Mouse (Mus musculus) lung, adult 2 months (tissue): Measurements from ENCODE around the gene Gm4450. TPM values are rescaled to one million over a fixed set of nuclear protein-coding genes. Genes with fewer than 3 reads are reported as not detected.
"Not testable (repeated sequence)": the region's sequence is repeated elsewhere in the genome, so short reads cannot be mapped to it uniquely, and the experiment has no call there.

ENCODE experiments used
- DNase-seq: peaks from one replicate; pipeline ENCODE4 v3.0.0; 2022
- H3K4me1 ChIP-seq: fragments of 200-500 bp; 2 replicates; pipeline ENCODE4 v1.6.1; 2011; ENCODE audit warnings: low read length; ENCODE audit not compliant: control insufficient read depth, insufficient read depth
- H3K4me3 ChIP-seq: fragments of 200-500 bp; replicated peaks from 2 replicates; pipeline ENCODE3; 2011; ENCODE audit warnings: low read depth, mild to moderate bottlenecking, control low read depth, low read length; ENCODE audit errors: extremely low read depth
- WGBS: fragments of 180-500 bp; shearing (Covaris S2); methylation state at CpG from one replicate; pipeline ENCODE4 v1.1.7; 2018; 5-methylcytosine and 5-hydroxymethylcytosine counted together
- polyA plus RNA-seq: library from polyadenylated mRNA; depleted of rRNA; stranded (reverse); fragments of >200 nt; gene quantifications from 2 replicates; pipeline ENCODE4 v1.2.3, GENCODE M21; 2012; rRNA removed

Gene Gm4450
- not detected in 2 replicates for polyA plus RNA-seq

- H3K4me3 ChIP-seq, DNase-seq, H3K4me1 ChIP-seq: not testable (repeated sequence)
- WGBS, result 67% methylated on average over 1 of the region's 1 CpGs
Observed at GRCm38 (mm10) chr3:98457026-98457425, at the start of gene Gm4450. Gene Gm4450 (minus strand): TSS chr3:98457126.

DNA sequence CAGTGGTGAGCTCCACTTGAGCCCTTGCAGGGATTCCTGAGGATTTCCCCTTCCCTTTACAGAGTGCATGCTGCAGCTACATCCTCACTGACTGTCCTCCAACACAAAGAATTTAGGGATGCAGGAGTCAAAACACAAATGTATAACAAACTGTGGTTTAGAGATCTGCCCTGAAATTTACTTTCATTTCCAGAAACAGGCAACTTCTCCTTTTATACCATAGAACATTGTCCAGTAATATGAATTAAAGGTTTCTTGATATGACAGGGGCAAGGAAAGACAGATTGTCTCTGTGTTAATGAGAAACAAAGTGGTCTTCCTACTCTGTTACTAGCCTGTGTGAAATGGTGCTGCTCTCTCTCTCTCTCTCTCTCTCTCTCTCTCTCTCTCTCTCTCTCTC is 40.5 kb upstream of the Gm4450 start:
- not testable (repeated sequence) for H3K4me1 ChIP-seq, H3K4me3 ChIP-seq, DNase-seq

GRCm38 (mm10) chr3:98496762-98497161 is 39.8 kb upstream of the Gm4450 start:
- H3K4me1 ChIP-seq, DNase-seq, H3K4me3 ChIP-seq: not testable (repeated sequence)
- no CpG with 5 or more reads among the region's 2 CpGs for WGBS

DNA sequence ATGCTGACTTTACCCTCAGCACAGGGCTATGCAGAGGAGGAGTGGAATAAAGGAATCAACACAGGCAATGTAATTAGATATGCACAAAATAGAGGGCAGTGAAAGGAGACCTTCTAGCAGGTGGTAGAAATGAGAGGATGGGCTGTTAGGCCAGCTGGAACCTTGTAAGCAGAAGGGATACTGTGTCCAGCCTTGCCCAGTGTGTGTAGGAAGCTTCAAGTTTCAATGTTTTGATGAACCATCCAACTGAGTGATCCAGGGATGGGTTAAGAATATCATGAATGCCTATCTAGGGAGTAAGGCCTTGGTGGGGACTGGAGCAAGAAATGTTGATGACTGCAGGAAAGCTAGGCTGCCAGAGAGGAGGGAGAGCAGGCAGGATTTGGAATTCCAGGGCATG is 38.1 kb upstream of the Gm4450 start:
- H3K4me3 ChIP-seq, DNase-seq: not testable (repeated sequence)

GRCm38 (mm10) chr3:98494184-98494583 is 37.3 kb upstream of the Gm4450 start:
- H3K4me1 ChIP-seq, DNase-seq, H3K4me3 ChIP-seq: not testable (repeated sequence)

More for the DNA sequence above, 38.1 kb upstream of the Gm4450 start:
- H3K4me1 ChIP-seq, result not testable (repeated sequence)

DNA sequence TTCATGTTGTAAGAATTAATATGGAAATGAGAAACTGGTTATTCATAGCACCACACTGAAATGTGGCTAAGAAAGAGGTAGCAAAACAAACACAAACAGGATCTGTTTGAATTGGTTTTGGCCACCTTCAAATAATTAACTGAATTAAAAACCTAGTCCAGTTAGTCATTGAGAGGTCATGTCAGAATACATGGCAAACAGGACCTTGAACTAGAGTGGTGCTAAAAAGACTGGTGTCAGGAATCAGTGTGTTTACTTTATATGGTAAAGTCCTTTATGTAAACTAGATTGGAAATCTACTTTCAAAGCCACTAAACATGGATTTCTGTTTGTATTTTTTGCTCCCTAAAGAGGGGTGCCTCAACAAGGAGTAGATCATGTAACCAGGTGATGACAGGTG is 14.6 kb upstream of the Gm4450 start:
- not testable (repeated sequence) for DNase-seq, H3K4me3 ChIP-seq, H3K4me1 ChIP-seq

DNA sequence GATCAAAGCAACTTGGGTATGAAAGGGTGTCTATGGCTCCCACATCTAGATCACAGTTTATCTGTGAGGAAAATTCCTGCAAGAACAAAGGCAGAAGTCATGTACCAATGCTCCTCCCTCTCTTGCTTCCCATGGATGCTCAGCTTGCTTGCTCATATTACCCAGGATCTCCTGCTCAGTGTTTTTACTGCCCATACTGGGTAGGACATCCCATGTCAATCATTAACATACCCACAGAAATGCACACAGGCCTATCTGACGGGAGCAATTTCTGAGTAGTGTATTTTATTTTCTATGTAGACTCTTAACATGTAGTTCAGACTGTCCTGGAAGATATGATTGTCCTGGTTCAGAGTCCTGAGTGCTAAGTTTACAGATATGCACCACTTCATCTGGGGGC is 14.1 kb upstream of the Gm4450 start:
- DNase-seq, H3K4me1 ChIP-seq, H3K4me3 ChIP-seq: not testable (repeated sequence)
- WGBS, result no CpG with 5 or more reads among the region's 1 CpGs

DNA sequence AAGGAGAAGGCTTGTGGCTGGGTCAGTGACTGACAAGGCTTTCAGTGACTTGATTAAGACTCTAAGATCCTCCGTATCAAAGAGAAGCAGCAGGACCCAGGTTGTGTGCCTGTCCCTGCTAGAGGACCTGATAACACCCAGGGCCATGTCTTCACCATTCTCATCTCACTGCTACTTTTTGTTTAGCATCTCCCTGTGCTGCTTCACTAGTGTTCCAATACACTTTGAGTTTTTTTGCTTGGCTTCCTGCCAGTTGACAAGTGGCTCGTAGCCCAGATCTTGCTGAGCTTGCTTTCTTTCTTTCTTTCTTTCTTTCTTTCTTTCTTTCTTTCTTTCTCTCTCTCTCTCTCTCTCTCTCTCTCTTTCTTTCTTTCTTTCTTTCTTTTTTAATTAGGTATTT is 12.4 kb upstream of the Gm4450 start:
- not testable (repeated sequence) for H3K4me1 ChIP-seq, DNase-seq, H3K4me3 ChIP-seq
- WGBS, result 0% methylated on average over 1 of the region's 2 CpGs

GRCm38 (mm10) chr3:98453786-98454185 is 3.1 kb downstream of the Gm4450 start:
- 66% methylated on average over 5 of the region's 5 CpGs for WGBS
- H3K4me1 ChIP-seq, H3K4me3 ChIP-seq, DNase-seq: not testable (repeated sequence)

GRCm38 (mm10) chr3:98443924-98444323 is 13.0 kb downstream of the Gm4450 start:
- not testable (repeated sequence) for H3K4me3 ChIP-seq, DNase-seq, H3K4me1 ChIP-seq
- WGBS, result 67% methylated on average over 1 of the region's 1 CpGs

DNA sequence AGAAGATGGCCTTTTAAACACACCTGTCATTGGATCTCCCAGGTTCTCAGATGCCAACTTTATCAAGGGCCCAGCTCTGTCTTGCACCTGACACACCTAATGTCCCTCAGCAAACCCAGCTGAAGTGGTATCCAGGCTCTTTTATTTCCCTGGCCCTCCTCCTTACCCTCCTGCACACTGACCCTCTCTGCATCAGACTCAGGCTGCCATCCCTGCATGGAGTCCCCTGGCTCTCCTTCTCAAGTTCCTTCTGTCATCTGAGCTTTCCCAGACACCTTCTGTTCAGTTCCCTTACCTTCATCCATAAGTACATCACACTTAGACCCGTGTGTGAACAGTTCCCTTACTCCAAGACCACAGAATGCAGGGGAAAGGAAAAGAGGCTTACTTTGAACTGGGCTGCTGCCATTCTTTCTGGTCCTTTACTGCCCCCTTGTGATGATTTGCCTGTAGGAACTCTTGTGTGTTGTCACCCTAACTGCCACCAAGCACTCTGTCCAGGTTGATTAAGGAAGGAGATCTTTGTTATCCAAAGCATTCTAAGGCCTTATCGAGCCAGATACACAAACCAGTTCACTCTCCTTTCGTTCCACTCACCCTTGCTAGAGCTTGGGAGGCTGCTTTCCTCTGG is 13.7 kb downstream of the Gm4450 start:
- whole genome bisulfite sequencing, result 5% methylated on average over 3 of the region's 3 CpGs

GRCm38 (mm10) chr3:98442245-98442644 is 14.7 kb downstream of the Gm4450 start:
- WGBS, result 51% methylated on average over 3 of the region's 3 CpGs
- H3K4me3 ChIP-seq, H3K4me1 ChIP-seq, DNase-seq: not testable (repeated sequence)

More for the DNA sequence above, 13.7 kb downstream of the Gm4450 start:
- not testable (repeated sequence) for H3K4me1 ChIP-seq, DNase-seq, H3K4me3 ChIP-seq
